Mouse (Mus musculus) ovary, adult 18-20 months (tissue): ENCODE data around the gene Zkscan6.

ENCODE experiments used
- DNase-seq: peaks from one replicate; pipeline ENCODE4 v3.0.0; 2022; ENCODE audit warnings: low spot score, mixed read lengths

The Zkscan6 gene

GRCm38 (mm10) chr11:65806909-65807504 lies at the start of gene Zkscan6:
Gene Zkscan6, plus strand, starts transcription at chr11:65807175.
- DNase-seq, result peak; percentile 85

DNA sequence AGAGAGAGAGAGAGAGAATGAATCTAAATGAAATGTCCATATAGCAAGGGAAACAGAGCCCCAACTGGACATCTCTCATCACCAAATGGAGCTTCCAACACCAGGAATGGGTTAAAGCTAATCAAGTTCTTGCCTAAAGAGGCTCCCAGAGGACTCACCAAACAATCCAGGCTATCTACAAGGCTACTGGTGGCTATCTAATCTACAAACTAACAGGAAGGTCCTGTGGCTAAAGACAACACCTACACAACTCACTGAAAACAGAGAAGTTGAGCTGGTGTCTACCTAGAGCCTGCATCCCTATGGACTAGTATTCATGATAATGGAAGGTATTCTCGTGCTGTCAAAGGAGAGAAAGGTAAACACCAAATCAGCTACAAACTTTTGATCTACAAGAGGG lies 47.6 kb upstream of the Zkscan6 start:
- DNase-seq, result no peak

DNA sequence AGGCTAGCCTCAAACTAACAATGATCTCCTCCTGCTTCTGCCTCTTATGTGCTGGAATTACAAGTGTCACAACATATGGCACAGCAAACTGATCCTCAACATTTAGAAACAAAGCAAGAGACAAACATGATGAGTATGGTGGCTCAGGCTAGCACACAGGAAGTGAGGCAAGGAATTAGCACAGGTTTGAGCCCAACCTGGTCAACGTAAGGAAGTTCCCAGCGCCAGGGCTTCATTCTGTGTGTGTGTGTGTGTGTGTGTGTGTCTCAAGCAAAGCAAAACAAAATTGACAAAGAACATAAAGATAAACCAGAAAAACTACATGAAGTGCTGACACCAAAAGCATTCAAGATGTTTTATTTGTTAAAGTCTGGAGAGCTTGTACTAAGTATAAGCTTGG lies 46.1 kb upstream of the Zkscan6 start:
- no peak for DNase-seq

DNA sequence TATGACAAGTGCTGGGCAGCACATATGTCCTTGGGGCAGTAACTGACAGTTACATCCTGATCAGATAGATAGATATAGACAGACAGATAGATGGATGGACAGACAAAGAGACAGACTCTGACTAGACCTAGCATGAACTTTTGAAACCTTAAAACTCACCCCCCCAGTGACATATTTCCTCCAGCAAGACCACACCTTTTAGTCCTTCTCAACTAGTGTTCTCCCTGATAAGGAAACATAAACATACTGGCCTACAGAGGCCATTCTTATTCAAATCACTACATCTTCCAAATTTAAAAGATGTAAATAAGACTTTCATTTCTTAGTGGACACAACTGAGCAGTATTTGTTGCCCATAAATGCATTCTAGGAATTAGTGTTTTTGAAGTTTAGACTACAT lies 38.5 kb upstream of the Zkscan6 start:
- DNase-seq, result no peak

- no peak for DNase-seq
These were observed 37.0 kb upstream of the Zkscan6 start for GRCm38 (mm10) chr11:65769990-65770389.

DNA sequence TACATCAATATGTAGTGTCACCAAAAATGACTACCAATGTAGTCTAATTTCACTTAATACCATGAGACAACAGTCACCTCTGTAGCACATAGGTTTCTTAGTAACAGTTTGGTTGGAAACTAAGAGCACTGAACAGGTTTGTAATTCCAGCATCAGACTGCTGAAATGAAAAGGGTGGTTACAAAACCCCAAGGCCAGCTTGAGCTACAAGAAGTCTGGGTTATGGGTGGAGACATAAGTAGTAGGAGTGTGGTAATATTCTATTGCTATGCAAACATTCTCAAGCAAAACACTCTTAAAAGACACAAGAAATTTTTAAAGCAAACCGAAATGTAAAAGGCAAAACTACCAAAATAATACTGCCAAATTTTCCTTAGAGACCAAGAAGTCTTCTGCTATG lies 35.4 kb upstream of the Zkscan6 start:
- no peak for DNase-seq

- DNase-seq, result no peak
These were observed 33.4 kb upstream of the Zkscan6 start for GRCm38 (mm10) chr11:65773535-65773934.

DNA sequence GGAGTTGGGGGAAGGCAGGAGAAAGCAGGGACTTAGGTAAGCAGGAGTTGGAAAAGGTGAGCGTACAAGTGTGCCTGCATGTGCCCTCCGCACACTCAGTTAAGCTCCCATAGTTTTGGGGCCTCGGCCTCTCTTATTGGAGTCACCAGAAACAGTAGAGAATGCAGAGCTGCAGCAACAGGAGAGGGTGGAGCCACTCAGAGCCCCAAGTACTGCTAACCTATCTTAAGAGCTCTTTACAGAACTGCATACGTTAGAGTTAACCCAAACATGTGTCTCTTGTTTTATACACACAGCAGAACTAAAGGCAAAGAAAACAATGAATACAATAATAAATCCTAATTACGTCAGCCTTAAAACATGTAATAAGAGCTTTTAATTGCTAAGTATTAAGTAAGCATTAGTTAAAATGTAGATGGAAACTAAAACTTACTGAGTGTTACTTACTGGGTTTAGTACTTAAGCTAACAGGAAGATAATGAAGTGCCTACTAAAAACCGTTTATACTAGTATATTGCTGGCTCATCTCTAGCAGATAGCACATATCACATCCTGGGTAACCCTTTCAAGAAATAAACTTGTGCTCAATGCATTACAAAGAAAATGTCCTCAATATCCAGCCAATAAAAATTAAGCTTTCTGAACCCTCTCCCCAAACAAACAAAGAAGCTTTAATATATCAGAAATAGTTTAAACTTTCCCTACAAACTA lies 32.9 kb upstream of the Zkscan6 start:
- no peak for DNase-seq

DNA sequence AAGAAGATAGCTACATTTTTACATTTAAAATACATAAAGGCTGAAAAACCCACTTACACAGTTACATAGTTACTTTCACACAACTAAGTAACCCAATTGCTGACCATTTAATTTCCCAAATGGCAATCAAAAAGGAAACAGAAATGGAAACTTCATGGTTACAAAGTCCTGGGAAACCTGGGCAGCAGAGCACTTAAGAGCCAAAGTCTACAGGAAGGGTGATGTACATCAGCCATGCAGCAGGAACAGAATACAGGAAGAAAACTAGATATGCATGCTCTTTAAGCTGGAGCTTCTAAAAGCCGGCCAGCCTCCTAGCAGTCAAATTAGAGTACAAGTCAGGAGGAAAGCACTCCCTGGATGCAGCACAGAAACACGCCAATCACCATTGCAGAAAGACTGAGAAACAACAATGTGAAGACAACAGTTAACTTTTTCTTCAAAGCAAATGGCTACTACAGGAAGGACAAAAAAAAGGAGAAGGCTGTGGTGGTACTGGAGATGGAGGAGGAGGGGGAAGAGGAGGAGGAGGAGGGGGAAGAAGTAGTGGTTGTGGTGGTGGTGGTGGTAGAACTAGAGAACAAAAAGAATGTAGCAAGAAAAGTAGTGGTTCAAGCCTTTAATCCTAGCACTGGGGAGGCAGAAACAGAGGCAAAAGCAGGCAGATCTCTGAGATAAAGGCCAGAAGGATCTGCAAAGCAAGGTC lies 29.9 kb upstream of the Zkscan6 start:
- DNase-seq, result no peak

- DNase-seq, result no peak
These were observed 29.2 kb upstream of the Zkscan6 start for GRCm38 (mm10) chr11:65777810-65778209.

GRCm38 (mm10) chr11:65779066-65779465 lies 27.9 kb upstream of the Zkscan6 start:
- no peak for DNase-seq

GRCm38 (mm10) chr11:65779578-65779977 lies 27.4 kb upstream of the Zkscan6 start:
- DNase-seq, result no peak

- no peak for DNase-seq
These were observed 25.4 kb upstream of the Zkscan6 start for GRCm38 (mm10) chr11:65781596-65781995.

DNA sequence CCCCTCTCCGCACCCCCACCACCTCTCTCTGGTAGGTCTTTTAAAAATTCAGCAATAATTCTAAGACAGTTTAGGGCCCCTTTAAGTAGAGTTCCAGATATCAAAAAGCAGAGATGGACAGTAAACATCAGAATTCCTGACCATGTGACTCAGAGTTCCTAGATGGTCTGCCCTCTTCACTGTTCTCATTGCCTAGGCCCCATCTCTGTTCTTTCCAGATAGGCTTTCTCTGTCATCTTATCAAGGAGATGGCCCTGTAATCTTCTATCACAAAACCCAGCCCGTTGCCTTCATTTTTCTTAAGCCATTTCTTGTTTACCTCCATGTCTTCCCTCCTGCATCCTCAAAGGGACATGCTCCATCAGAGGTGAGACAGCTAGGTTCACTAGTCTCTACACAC lies 20.8 kb upstream of the Zkscan6 start:
- no peak for DNase-seq

DNA sequence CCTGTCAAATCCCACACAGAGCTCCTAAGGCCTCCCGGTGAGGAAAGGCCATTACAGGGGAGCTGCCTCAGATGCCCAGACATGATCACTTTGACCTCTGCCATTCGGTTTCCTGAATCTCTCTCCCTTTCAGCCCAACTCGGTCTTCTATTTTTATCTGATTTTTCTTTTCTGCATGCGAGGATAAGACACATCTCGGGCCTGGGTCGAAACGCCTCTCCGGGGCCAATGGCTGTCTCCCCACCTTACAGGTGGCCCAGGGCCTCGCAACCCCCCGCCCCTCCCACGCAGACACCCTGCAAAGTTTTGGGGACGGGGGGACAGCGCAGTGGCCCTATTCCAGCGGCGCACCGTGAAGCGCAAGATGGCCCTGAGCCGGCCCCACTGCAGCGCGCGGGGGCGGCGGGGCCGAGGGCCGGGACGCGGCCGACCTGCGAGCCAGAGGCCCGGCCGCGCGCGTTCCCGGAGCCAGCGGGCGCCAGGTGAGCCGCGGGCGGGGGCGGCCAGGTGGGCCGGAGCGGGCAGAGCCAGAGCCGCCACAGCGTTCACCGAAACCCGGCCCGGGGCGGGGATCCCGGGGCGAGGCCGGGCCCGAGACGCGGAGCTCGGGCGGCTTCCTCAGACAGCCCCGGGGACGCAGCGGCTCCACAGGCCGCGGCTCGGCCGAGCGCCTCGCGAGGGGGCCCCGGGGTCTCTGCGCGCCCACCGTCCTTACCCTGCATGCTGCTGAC lies 19.4 kb upstream of the Zkscan6 start:
- DNase-seq, result peak; percentile 4

DNA sequence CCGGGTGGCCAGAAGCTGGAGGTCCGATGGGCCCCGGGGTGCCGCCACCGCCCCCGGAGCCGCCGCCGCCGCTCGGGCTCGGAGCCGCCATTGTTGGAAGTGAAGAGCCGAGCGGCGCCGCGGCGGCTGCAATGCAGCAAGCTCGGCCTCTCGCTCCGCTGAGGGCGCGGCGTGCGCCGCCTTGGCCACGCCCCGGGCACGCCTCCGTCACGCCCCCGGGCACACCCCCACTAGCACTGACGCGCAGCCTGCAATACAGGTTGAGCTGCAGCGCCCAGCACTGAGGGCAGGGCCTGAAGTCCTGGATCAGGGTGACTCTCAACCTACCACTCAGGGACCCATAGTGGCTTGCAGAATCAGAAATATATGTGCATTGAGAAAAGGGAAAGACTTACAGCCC lies 18.8 kb upstream of the Zkscan6 start, which contains the start of gene Map2k4:
Gene Map2k4, minus strand, starts transcription at position 144 of the 400 bp plus-strand sequence.
- peak; percentile 89 for DNase-seq

- DNase-seq, result no peak
These were observed 12.4 kb upstream of the Zkscan6 start for GRCm38 (mm10) chr11:65794428-65795219.

GRCm38 (mm10) chr11:65795896-65796295 lies 11.1 kb upstream of the Zkscan6 start:
- no peak for DNase-seq

- DNase-seq, result no peak
These were observed 5.1 kb upstream of the Zkscan6 start for GRCm38 (mm10) chr11:65801899-65802298.

GRCm38 (mm10) chr11:65806321-65806904 lies 562 bp upstream of the Zkscan6 start:
- peak; percentile 13 for DNase-seq

- no peak for DNase-seq
These were observed 626 bp downstream of the Zkscan6 start for GRCm38 (mm10) chr11:65807601-65808000.
